19 mouse cellular contexts compared by ENCODE assay signal in genomic region chr14:102922496-102922993, GRCm38 (mm10). TPM values are rescaled to one million over a fixed set of nuclear protein-coding genes. Genes with fewer than 3 reads are reported as not detected.
DNase-seq lines count a peak whose midpoint lies in the region; ATAC-seq and TF ChIP-seq lines count a peak whose summit lies in the region.
"Had no signal": no experiment of that assay in that cellular context is flagged by ENCODE, and none has a peak within 500 bp of the region (broad histone marks: within the 10 kb centered on the region; RNA-seq: fewer than 3 reads in every experiment).

No protein-coding gene starts in this region.

- no peak overlapping the region for H3K4me2 ChIP-seq in lung, postnatal 0 days (replicated peaks; ENCODE audit: low read depth, low read length)
- H3K4me2 ChIP-seq: embryonic facial prominence, embryonic 12.5 days; heart, embryonic 11.5 days; hindbrain, embryonic 12.5 days; liver, embryonic 15.5 days; midbrain, embryonic 11.5 days had no signal

- TF ChIP-seq EP300 in lung, postnatal 0 days (IDR thresholded peaks at IDR 0.05): no peak

- DNase-seq in heart, adult 11 months: peak; percentile 90
- DNase-seq in heart, postnatal 4 days: no peak
- peak; percentile 48 for DNase-seq in lung, postnatal 0 days (ENCODE audit: low spot score)
- no peak for DNase-seq in lung, adult 2 months
- DNase-seq in yolk sac, embryonic 10.5 days (ENCODE audit: low spot score): no peak
- no peak for DNase-seq in left cerebral cortex, adult 11 months (ENCODE audit: low spot score)
- DNase-seq: cerebellum, adult 11-12 months; forebrain, postnatal 0 days had no signal

- ATAC-seq in lung, postnatal 0 days: peak; percentile 40; the same call in 1 of the 2 replicates
- ATAC-seq in hematopoietic stem cell, adult 5-6 weeks (replicated peaks in 1 of 2; ENCODE audit: insufficient read depth in 1 of 2, low FRiP score in 2 of 2, low TSS enrichment in 1 of 2, low read depth in 1 of 2, poor library complexity in 2 of 2, severe bottlenecking in 2 of 2): peak; percentile 93
- ATAC-seq: forebrain, postnatal 0 days; intestine, embryonic 16.5 days; Patski had no signal

- TF ChIP-seq POLR2A in lung, adult 2 months (IDR thresholded peaks at IDR 0.05; ENCODE audit: borderline replicate concordance, extremely low read depth, low read depth, low read length): no peak
- TF ChIP-seq POLR2A in small intestine, adult 2 months (IDR thresholded peaks at IDR 0.05; ENCODE audit: low read depth, low read length): no peak

- no peaks in the 10 kb centered on the region for H3K36me3 ChIP-seq in lung, postnatal 0 days (ENCODE audit: insufficient read depth, low read length)
- H3K36me3 ChIP-seq in small intestine, adult 2 months (ENCODE audit: control insufficient read depth, insufficient read depth, low read length): no peaks in the 10 kb centered on the region
- H3K36me3 ChIP-seq: embryonic facial prominence, embryonic 12.5 days; hindbrain, embryonic 12.5 days; limb, embryonic 10.5 days; liver, embryonic 15.5 days had no signal

- no peak overlapping the region for H3K27ac ChIP-seq in lung, postnatal 0 days (ENCODE audit: low read length)
- peak overlapping the region; percentile 3; the same call in 1 of the 2 replicates for H3K27ac ChIP-seq in small intestine, adult 2 months (ENCODE audit: insufficient read depth, low read depth, low read length)
- H3K27ac ChIP-seq: embryonic facial prominence, embryonic 12.5 days; hindbrain, embryonic 12.5 days; limb, embryonic 10.5 days; liver, embryonic 15.5 days had no signal

- WGBS in lung, postnatal 0 days: 74% methylated on average over 5 of the region's 5 CpGs
- 39% methylated on average over 5 of the region's 5 CpGs for WGBS in lung, adult 2 months
- 39% methylated on average over 5 of the region's 5 CpGs for WGBS in small intestine, adult 2 months

- H3K27me3 ChIP-seq in lung, postnatal 0 days (replicated peaks; ENCODE audit: insufficient read depth, low read length): no peaks in the 10 kb centered on the region
- H3K27me3 ChIP-seq in small intestine, adult 2 months (ENCODE audit: control insufficient read depth, insufficient read depth, low read length): no peaks in the 10 kb centered on the region
- H3K27me3 ChIP-seq: embryonic facial prominence, embryonic 12.5 days; hindbrain, embryonic 12.5 days; liver, embryonic 15.5 days; Patski had no signal

- H3K9me3 ChIP-seq in lung, postnatal 0 days (ENCODE audit: low read length): no peaks in the 10 kb centered on the region
- H3K9me3 ChIP-seq: embryonic facial prominence, embryonic 12.5 days; hindbrain, embryonic 12.5 days; limb, embryonic 10.5 days; liver, embryonic 15.5 days had no signal

- H3K4me1 ChIP-seq in lung, postnatal 0 days (ENCODE audit: insufficient read depth, low read depth, low read length): no peaks in the 10 kb centered on the region
- H3K4me1 ChIP-seq in lung, adult 2 months (ENCODE audit: control insufficient read depth, insufficient read depth, low read length): 0 out of 2 replicates have a peak, but pooled peaks cover 3% of the 10 kb centered on the region
- no peaks in the 10 kb centered on the region; the same call in 1 of the 2 replicates for H3K4me1 ChIP-seq in small intestine, adult 2 months (ENCODE audit: control insufficient read depth, insufficient read depth, insufficient read length, low read length)
- H3K4me1 ChIP-seq: embryonic facial prominence, embryonic 12.5 days; liver, embryonic 15.5 days had no signal

- TF ChIP-seq CTCF in lung, postnatal 0 days (IDR thresholded peaks at IDR 0.05): no peak
- TF ChIP-seq CTCF in lung, adult 2 months (IDR thresholded peaks at IDR 0.05; ENCODE audit: insufficient read depth, low read length): no peak
- no peak for TF ChIP-seq CTCF in small intestine, adult 2 months (IDR thresholded peaks at IDR 0.05; ENCODE audit: extremely low read depth, insufficient read length, insufficient replicate concordance, low read depth, low read length)

- H3K9ac ChIP-seq in lung, postnatal 0 days (replicated peaks; ENCODE audit: low read depth): no peak overlapping the region
- H3K9ac ChIP-seq: embryonic facial prominence, embryonic 12.5 days; forebrain, postnatal 0 days; hindbrain, embryonic 12.5 days; liver, embryonic 15.5 days had no signal

- H3K4me3 ChIP-seq in lung, postnatal 0 days (ENCODE audit: low read depth, low read length): no peak overlapping the region
- no peak overlapping the region for H3K4me3 ChIP-seq in lung, adult 2 months (replicated peaks; ENCODE audit: extremely low read depth, low read depth, low read length)
- H3K4me3 ChIP-seq in small intestine, adult 2 months (ENCODE audit: low read depth, low read length): no peak overlapping the region
- H3K4me3 ChIP-seq: embryonic facial prominence, embryonic 12.5 days; hindbrain, embryonic 12.5 days; limb, embryonic 10.5 days; liver, embryonic 15.5 days; myocyte had no signal

RNA-seq across cellular contexts. Expression of gene Kctd12, which starts 59.9 kb away (rescaled TPM):
- 10 to 100 TPM; 58.2 to 58.8 TPM for total RNA-seq in heart, postnatal 4 days (2021)
- 8.2 and 9.7 TPM in 2 replicates for polyA plus RNA-seq in lung, postnatal 0 days (2015; fragmentation: Nextera tagmentation; extraction: Ambion mirVana)
- 25.9 and 39.0 TPM in 2 replicates for polyA plus RNA-seq in lung, adult 2 months (2012; rRNA removed)
- 116 and 119 TPM in 2 replicates for total RNA-seq in hematopoietic stem cell, adult 5-6 weeks (2017)
- polyA plus RNA-seq in small intestine, adult 2 months (2012; rRNA removed): 10.7 and 25.5 TPM in 2 replicates
- polyA plus RNA-seq: myocyte had no signal

Comparison
In these comparisons a context has a peak if more than half of its experiments do, and no peak if none do; other contexts are left out.
1. DNase-seq: peak in heart, adult 11 months (single experiment) and lung, postnatal 0 days (single experiment); none in heart, postnatal 4 days (single experiment), lung, adult 2 months (single experiment), yolk sac, embryonic 10.5 days (single experiment) and left cerebral cortex, adult 11 months (single experiment).